Mouse (Mus musculus) myocyte (in vitro differentiated cells): ENCODE results near the gene Slmap. TPM values are rescaled to one million over a fixed set of nuclear protein-coding genes. Genes with fewer than 3 reads are reported as not detected.

ENCODE experiments used
- H3K27me3 ChIP-seq: one replicate; pipeline ENCODE4 v1.6.1; 2011; ENCODE audit not compliant: control insufficient read depth, insufficient read depth, insufficient read length
- H3K36me3 ChIP-seq: one replicate; pipeline ENCODE4 v1.6.1; 2011; ENCODE audit not compliant: control insufficient read depth, insufficient read depth
- H3K4me2 ChIP-seq: one replicate; pipeline ENCODE4 v1.6.1; 2011; ENCODE audit warnings: low read depth, control low read depth
- H3K4me3 ChIP-seq: one replicate; pipeline ENCODE4 v1.5.1; 2011; ENCODE audit warnings: mild to moderate bottlenecking, control low read depth, moderate library complexity
- H3K79me2 ChIP-seq: one replicate; pipeline ENCODE4 v1.6.1; 2011; ENCODE audit not compliant: control insufficient read depth, insufficient read depth
- H3ac ChIP-seq: one replicate; pipeline ENCODE4 v1.6.1; 2011; ENCODE audit not compliant: control insufficient read depth, insufficient read length
- CEBPB ChIP-seq: IDR thresholded peaks from 2 replicates; pipeline ENCODE4 v1.6.1; 2011; ENCODE audit warnings: mild to moderate bottlenecking, moderate library complexity; ENCODE audit not compliant: poor library complexity, insufficient read depth, severe bottlenecking
- E2F4 ChIP-seq: IDR thresholded peaks from one replicate; pipeline ENCODE4 v1.6.1; 2011; ENCODE audit warnings: mild to moderate bottlenecking, control low read depth, moderate library complexity; ENCODE audit not compliant: insufficient read depth
- MAX ChIP-seq: IDR thresholded peaks from one replicate; pipeline ENCODE4 v1.6.1; 2011; ENCODE audit warnings: low read depth, mild to moderate bottlenecking, control low read depth
- MYOD1 ChIP-seq, 3 experiments: IDR thresholded peaks; one replicate each; pipeline ENCODE4 v1.6.1; 2011; ENCODE audit warnings: control low read depth in 2 of 3, low read depth in 2 of 3, mild to moderate bottlenecking in 2 of 3, moderate library complexity in 1 of 3; ENCODE audit not compliant: insufficient read length in 2 of 3, control insufficient read depth in 1 of 3
- MYOG ChIP-seq, 3 experiments: IDR thresholded peaks; one replicate each; pipeline ENCODE4 v1.6.1; 2011; ENCODE audit warnings: control low read depth in 2 of 3, low read depth in 2 of 3, mild to moderate bottlenecking in 2 of 3; ENCODE audit not compliant: insufficient read length in 2 of 3, control insufficient read depth in 1 of 3, insufficient read depth in 1 of 3
- POLR2A ChIP-seq: IDR thresholded peaks from one replicate; pipeline ENCODE4 v1.6.1; 2011; ENCODE audit warnings: low read depth, mild to moderate bottlenecking, control low read depth, moderate library complexity; ENCODE audit not compliant: insufficient read length
- POLR2AphosphoS2 ChIP-seq: IDR thresholded peaks from one replicate; pipeline ENCODE4 v1.6.1; 2011; ENCODE audit warnings: low read depth, control low read depth; ENCODE audit not compliant: insufficient read length
- REST ChIP-seq: IDR thresholded peaks from one replicate; pipeline ENCODE4 v1.6.1; 2011; ENCODE audit warnings: mild to moderate bottlenecking, control low read depth, moderate library complexity; ENCODE audit not compliant: insufficient read depth, insufficient read length
- SRF ChIP-seq: IDR thresholded peaks from one replicate; pipeline ENCODE4 v1.6.1; 2011; ENCODE audit warnings: low read depth; ENCODE audit not compliant: control insufficient read depth, insufficient read length
- TCF12 ChIP-seq: IDR thresholded peaks from one replicate; pipeline ENCODE4 v1.6.1; 2011; ENCODE audit warnings: mild to moderate bottlenecking, control low read depth; ENCODE audit not compliant: poor library complexity, insufficient read depth, severe bottlenecking
- TCF3 ChIP-seq: IDR thresholded peaks from one replicate; pipeline ENCODE4 v1.6.1; 2011; ENCODE audit warnings: low read depth, control low read depth; ENCODE audit not compliant: insufficient read length
- USF1 ChIP-seq: IDR thresholded peaks from one replicate; pipeline ENCODE4 v1.6.1; 2011; ENCODE audit warnings: low read depth, mild to moderate bottlenecking, control low read depth, moderate library complexity
- polyA plus RNA-seq: library from polyadenylated mRNA; unstranded; fragments of >200 nt; fragmentation: generic; extraction: Trizol; gene quantifications from one replicate; pipeline ENCODE4 v1.2.1, GENCODE M21; 2012; ENCODE audit warnings: missing spikeins

Gene Slmap
- polyA plus RNA-seq, 1 experiment, result 15.5 TPM

DNA sequence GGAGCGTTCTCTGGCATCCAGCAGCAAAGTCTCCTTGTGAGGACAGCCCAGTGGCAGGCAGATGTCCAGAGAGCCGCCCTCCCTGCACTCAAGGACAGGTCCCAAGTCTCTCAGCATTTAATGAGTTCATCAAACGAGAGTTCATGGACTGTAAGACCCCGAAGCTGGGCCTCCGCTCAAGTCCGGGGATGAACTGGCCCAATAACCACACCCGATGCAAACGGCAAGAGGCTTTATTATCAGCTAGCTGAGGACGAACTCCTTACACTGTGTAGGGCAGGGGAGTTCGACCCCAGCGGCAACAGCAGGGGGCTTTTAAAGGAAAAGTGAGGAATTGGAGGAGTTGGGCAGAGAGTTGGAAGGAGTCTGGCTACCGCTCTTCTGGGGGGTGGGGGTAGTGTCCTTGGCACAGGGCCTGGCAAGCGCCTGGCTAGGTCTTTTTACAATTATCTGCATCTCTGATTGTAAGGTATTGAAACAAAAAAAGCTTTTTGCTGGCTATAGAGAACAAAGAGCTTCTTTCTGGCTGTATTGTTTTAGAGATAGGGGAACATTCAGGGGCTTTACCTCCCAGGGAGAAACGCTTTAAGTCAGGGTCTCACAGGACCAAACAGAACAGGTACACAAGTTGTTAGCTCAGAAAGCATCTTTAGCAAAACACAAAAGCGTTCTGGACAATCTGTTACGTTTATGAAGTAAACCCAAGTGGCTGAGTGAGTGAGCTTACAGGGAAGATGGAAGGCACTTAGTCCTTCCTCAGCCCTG is 84.5 kb downstream of the Slmap start:
- Histone ChIP-seq H3K27me3 (no peaks in the 10 kb centered on the region), H3ac (no peak overlapping the region), H3K79me2 (no peaks in the 10 kb centered on the region), H3K4me3 (no peak overlapping the region), H3K36me3 (peaks cover 5% of the 10 kb centered on the region), H3K4me2 (no peak overlapping the region)
- TF ChIP-seq REST, result no peak
- TF ChIP-seq SRF, result no peak
- TF ChIP-seq MYOG (IDR thresholded peaks at IDR 0.05; ENCODE audit: control insufficient read depth in 1 of 3, insufficient read depth in 1 of 3, insufficient read length in 2 of 3, low read depth in 2 of 3), result no peak
- TF ChIP-seq MYOD1 (IDR thresholded peaks at IDR 0.05; ENCODE audit: control insufficient read depth in 1 of 3, insufficient read length in 2 of 3, low read depth in 2 of 3), result no peak
- no peak for TF ChIP-seq CEBPB
- TF ChIP-seq TCF12, result no peak
- TF ChIP-seq MAX, result no peak
- TF ChIP-seq TCF3, result no peak
- TF ChIP-seq POLR2A, result no peak
- TF ChIP-seq E2F4, result no peak
- TF ChIP-seq POLR2AphosphoS2, result no peak
- TF ChIP-seq USF1, result no peak

DNA sequence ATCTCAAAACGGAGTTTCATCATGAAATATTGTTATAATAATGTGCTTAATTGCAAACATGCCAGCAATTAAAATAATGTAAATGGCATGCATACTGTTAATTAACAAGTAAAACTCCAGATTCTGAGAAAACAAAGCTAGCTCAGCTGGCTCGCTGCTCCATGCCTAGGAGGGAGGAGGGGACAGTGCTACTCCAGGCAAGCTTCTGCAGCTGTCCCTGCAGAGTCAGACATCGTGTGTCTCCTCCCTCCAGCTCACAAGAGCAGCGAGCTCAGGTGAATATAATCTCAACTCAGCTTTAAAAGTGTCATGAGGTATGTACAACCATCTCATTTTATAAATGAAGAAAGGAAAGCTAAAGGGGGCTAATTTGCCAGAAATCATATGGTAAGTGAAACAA is 86.2 kb downstream of the Slmap start:
- TF ChIP-seq POLR2AphosphoS2 (no peak), MYOD1 (IDR thresholded peaks at IDR 0.05; ENCODE audit: control insufficient read depth in 1 of 3, insufficient read length in 2 of 3, low read depth in 2 of 3) (peak in 1 of 3 experiments; percentile 17), MYOG (IDR thresholded peaks at IDR 0.05; ENCODE audit: control insufficient read depth in 1 of 3, insufficient read depth in 1 of 3, insufficient read length in 2 of 3, low read depth in 2 of 3) (peak in 1 of 3 experiments; percentile 31)
- H3ac ChIP-seq, result no peak overlapping the region
- no peaks in the 10 kb centered on the region for H3K27me3 ChIP-seq
- no peak overlapping the region for H3K4me3 ChIP-seq
- peaks cover 5% of the 10 kb centered on the region for H3K36me3 ChIP-seq
- no peaks in the 10 kb centered on the region for H3K79me2 ChIP-seq
- no peak overlapping the region for H3K4me2 ChIP-seq

DNA sequence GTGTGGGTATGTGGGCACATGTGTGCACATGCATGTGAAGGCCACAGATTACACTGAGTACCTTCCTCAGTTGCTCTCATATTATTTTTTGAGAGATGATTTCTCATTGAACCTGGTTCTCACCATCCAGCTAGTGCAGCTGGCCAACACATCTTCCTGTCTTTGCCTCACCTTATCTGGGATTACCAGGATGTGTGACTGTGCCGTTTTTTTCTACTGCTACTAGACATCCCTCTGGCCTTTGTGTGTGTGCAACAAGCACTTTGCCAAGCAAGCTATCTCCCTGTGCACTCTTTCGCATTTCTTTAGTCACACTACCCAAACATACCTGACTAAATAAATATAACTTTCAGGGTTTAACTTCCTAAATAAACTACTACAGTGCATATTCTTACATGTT is 87.5 kb downstream of the Slmap start:
- no peak overlapping the region for H3K4me2 ChIP-seq
- no peak overlapping the region for H3K4me3 ChIP-seq
- H3K79me2 ChIP-seq, result no peaks in the 10 kb centered on the region
- TF ChIP-seq MYOD1 (IDR thresholded peaks at IDR 0.05; ENCODE audit: control insufficient read depth in 1 of 3, insufficient read length in 2 of 3, low read depth in 2 of 3), result no peak
- TF ChIP-seq POLR2AphosphoS2, result no peak
- no peak for TF ChIP-seq POLR2A
- TF ChIP-seq SRF, result no peak
- no peak overlapping the region for H3ac ChIP-seq
- peaks cover 5% of the 10 kb centered on the region for H3K36me3 ChIP-seq
- no peaks in the 10 kb centered on the region for H3K27me3 ChIP-seq

DNA sequence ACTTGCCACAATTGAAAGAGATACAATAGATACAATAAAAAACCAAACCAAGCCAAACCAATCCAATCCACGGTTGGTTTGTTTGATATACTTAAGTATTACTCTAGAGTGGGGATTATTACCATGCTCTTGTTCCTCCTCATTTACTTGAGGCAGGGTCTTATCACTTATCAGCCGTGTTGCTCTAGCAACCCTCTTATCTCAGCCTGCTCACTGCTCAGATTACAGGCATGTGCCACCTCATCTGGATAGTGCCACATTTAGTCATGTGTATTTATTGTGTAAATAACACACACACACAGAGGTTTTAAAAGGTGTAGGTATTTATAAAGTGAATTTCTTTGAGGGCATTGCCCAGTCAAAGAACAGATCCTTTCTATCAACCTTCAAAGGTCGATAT is 88.2 kb downstream of the Slmap start:
- TF ChIP-seq MYOG (IDR thresholded peaks at IDR 0.05; ENCODE audit: control insufficient read depth in 1 of 3, insufficient read depth in 1 of 3, insufficient read length in 2 of 3, low read depth in 2 of 3), result no peak
- no peak for TF ChIP-seq MAX
- TF ChIP-seq POLR2A, result no peak
- no peak for TF ChIP-seq TCF3
- peaks cover 5% of the 10 kb centered on the region for H3K36me3 ChIP-seq
- H3ac ChIP-seq, result no peak overlapping the region
- no peaks in the 10 kb centered on the region for H3K79me2 ChIP-seq
- H3K27me3 ChIP-seq, result no peaks in the 10 kb centered on the region
- no peak overlapping the region for H3K4me3 ChIP-seq
- no peak overlapping the region for H3K4me2 ChIP-seq

DNA sequence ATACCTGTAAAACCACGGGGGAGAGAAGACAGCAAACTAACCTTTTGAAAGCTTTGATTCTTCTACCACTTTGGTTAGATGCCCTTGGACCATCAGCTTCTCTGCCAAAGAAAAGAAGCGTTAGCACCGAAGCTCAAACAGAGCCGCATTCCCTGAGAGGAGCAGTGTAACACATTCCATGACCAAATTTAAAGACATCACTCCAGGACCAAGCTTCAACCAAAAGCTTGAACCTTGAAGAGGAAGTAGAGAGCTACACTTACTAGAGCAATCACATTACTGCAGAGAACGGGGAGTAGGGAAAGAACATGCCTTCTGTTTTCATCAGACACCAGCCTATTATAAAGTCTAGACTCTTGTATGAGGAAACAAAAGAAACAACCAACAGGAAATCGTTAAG is 92.2 kb downstream of the Slmap start:
- Histone ChIP-seq H3K4me2 (no peak overlapping the region), H3K4me3 (no peak overlapping the region), H3K36me3 (peaks cover 6% of the 10 kb centered on the region), H3ac (no peak overlapping the region), H3K79me2 (peaks cover 4% of the 10 kb centered on the region), H3K27me3 (no peaks in the 10 kb centered on the region)
- TF ChIP-seq POLR2AphosphoS2 (no peak), REST (no peak), POLR2A (no peak), CEBPB (no peak), MYOG (IDR thresholded peaks at IDR 0.05; ENCODE audit: control insufficient read depth in 1 of 3, insufficient read depth in 1 of 3, insufficient read length in 2 of 3, low read depth in 2 of 3) (no peak)
